ENCODE assay signal across 12 mouse cellular contexts in the genomic region with DNA sequence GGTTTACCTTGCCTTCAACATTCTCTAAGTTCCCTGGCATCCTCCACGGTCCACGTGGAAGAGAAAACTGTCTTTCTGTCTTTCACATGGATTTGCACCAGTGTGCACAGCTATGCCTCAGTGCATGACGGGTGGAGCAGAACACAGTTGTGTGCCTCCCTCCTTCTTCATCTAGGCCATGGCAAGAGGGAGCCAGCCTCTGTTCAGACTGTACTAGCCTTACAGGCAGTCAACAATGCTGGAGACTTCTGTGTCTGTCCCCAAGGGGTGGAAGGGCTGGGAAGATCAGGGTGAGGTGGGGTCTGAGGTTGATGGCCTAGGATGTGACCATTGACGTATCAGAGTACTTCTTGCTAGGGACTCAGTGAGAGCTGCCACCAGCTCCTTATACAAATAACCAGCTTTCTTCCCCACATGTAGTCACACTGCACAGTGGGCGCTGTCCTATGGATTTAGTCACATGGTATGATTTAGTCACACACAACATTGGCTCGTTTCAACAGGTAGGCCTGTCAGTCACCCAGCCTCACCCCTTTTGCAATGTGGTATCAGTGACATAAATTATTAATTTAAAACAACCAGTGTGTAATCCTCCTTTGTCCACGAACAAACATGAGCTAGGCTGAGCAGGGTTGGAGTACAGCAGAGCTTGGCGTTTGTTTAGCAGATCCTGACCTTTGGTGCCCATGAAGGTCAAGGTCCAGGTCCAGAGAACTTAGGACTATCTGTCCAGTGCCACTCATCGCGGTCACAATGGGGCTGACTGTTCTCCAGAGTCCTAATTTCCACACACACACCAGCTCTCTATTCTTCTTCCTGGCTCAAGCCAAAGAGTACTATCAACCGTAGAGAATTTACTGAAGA. TPM values are rescaled to one million over a fixed set of nuclear protein-coding genes. Genes with fewer than 3 reads are reported as not detected.
DNase-seq lines count a peak whose midpoint lies in the region; ATAC-seq and TF ChIP-seq lines count a peak whose summit lies in the region.
"Had no signal": no experiment of that assay in that cellular context is flagged by ENCODE, and none has a peak within 500 bp of the region (broad histone marks: within the 10 kb centered on the region; RNA-seq: fewer than 3 reads in every experiment).

No protein-coding gene starts in this region.

- no peak for TF ChIP-seq CTCF in intestine, postnatal 0 days (IDR thresholded peaks at IDR 0.05; ENCODE audit: low read depth)
- TF ChIP-seq CTCF in liver, embryonic 14.5 days (IDR thresholded peaks at IDR 0.05; ENCODE audit: low read depth) = no peak

- H3K9ac ChIP-seq in intestine, postnatal 0 days (ENCODE audit: low read depth, low read length) = no peak overlapping the region
- no peak overlapping the region for H3K9ac ChIP-seq in liver, embryonic 14.5 days (replicated peaks)
- H3K9ac ChIP-seq in midbrain, embryonic 15.5 days = no peak overlapping the region
- H3K9ac ChIP-seq: midbrain, embryonic 13.5 days; neural tube, embryonic 12.5 days had no signal

- no peaks in the 10 kb centered on the region for H3K27me3 ChIP-seq in intestine, postnatal 0 days (replicated peaks; ENCODE audit: control insufficient read depth, insufficient read depth, low read length)
- H3K27me3 ChIP-seq in liver, embryonic 14.5 days (ENCODE audit: control insufficient read depth, insufficient read depth, low read length) = no peaks in the 10 kb centered on the region
- H3K27me3 ChIP-seq in midbrain, embryonic 15.5 days (replicated peaks) = no peaks in the 10 kb centered on the region

- 63% methylated on average over 11 of the region's 11 CpGs for WGBS in intestine, postnatal 0 days
- WGBS in liver, embryonic 14.5 days (ENCODE audit: insufficient replicate concordance) = 60% methylated on average over 11 of the region's 11 CpGs
- 75% methylated on average over 11 of the region's 11 CpGs for WGBS in midbrain, embryonic 15.5 days

- TF ChIP-seq EP300 in liver, embryonic 14.5 days (IDR thresholded peaks at IDR 0.05; ENCODE audit: low read depth) = no peak

- H3K4me1 ChIP-seq in intestine, postnatal 0 days (replicated peaks; ENCODE audit: control insufficient read depth, insufficient read depth, low read length) = 0 out of 2 replicates have a peak, but pooled peaks cover 15% of the 10 kb centered on the region
- peaks cover 0 to 11% of the 10 kb centered on the region in 2 experiments; a peak in 2 of 4 replicates for H3K4me1 ChIP-seq in liver, embryonic 14.5 days (replicated peaks; ENCODE audit: control insufficient read depth in 2 of 2, insufficient read depth in 2 of 2, low read length in 1 of 2)
- H3K4me1 ChIP-seq in midbrain, embryonic 15.5 days = 0 out of 2 replicates have a peak, but pooled peaks cover 1% of the 10 kb centered on the region

- H3K4me2 ChIP-seq in intestine, postnatal 0 days (replicated peaks; ENCODE audit: low read depth) = no peak overlapping the region
- no peak overlapping the region for H3K4me2 ChIP-seq in liver, embryonic 14.5 days (ENCODE audit: low read depth)
- no peak overlapping the region for H3K4me2 ChIP-seq in midbrain, embryonic 15.5 days
- H3K4me2 ChIP-seq: midbrain, embryonic 13.5 days; neural tube, embryonic 12.5 days had no signal

- DNase-seq in cerebellum, adult 8-10 months = peak; percentile 51
- no peak for DNase-seq in cerebellum, postnatal 10 days
- peak; percentile 63 for DNase-seq in cerebellum, adult 9-11 months
- DNase-seq in liver, embryonic 14.5 days (ENCODE audit: low read depth in 3 of 3, low spot score in 3 of 3) = no peak
- no peak for DNase-seq in lung, postnatal 4 days
- DNase-seq: lung, postnatal 10 days; thymus, postnatal 25 days had no signal

- H3K27ac ChIP-seq in intestine, postnatal 0 days (ENCODE audit: low read depth, low read length) = peak overlapping the region; percentile 30
- no peak overlapping the region for H3K27ac ChIP-seq in liver, embryonic 14.5 days
- no peak overlapping the region for H3K27ac ChIP-seq in midbrain, embryonic 15.5 days
- H3K27ac ChIP-seq: midbrain, embryonic 13.5 days; neural tube, embryonic 12.5 days had no signal

- peak; percentile 53 for ATAC-seq in intestine, postnatal 0 days
- ATAC-seq in liver, embryonic 14.5 days (ENCODE audit: insufficient read depth) = peak; percentile 39
- no peak for ATAC-seq in midbrain, embryonic 15.5 days (replicated peaks)
- ATAC-seq: midbrain, embryonic 13.5 days had no signal

- H3K4me3 ChIP-seq in intestine, postnatal 0 days (ENCODE audit: low read depth, low read length) = no peak overlapping the region
- H3K4me3 ChIP-seq in liver, embryonic 14.5 days (ENCODE audit: insufficient read depth in 1 of 2, low read depth in 2 of 2, low read length in 2 of 2) = no peak overlapping the region
- no peak overlapping the region for H3K4me3 ChIP-seq in midbrain, embryonic 15.5 days
- H3K4me3 ChIP-seq: erythroblast, embryonic 14.5 days; midbrain, embryonic 13.5 days; neural tube, embryonic 12.5 days had no signal

- no peaks in the 10 kb centered on the region for H3K9me3 ChIP-seq in intestine, postnatal 0 days (ENCODE audit: control insufficient read depth)
- H3K9me3 ChIP-seq in liver, embryonic 14.5 days (ENCODE audit: control insufficient read depth, low read length) = no peaks in the 10 kb centered on the region
- no peaks in the 10 kb centered on the region for H3K9me3 ChIP-seq in midbrain, embryonic 15.5 days
- H3K9me3 ChIP-seq: midbrain, embryonic 13.5 days; neural tube, embryonic 12.5 days had no signal

- no peaks in the 10 kb centered on the region for H3K36me3 ChIP-seq in intestine, postnatal 0 days (ENCODE audit: control insufficient read depth, insufficient read depth)
- no peaks in the 10 kb centered on the region for H3K36me3 ChIP-seq in liver, embryonic 14.5 days (replicated peaks; ENCODE audit: control insufficient read depth, insufficient read depth, low read depth)
- H3K36me3 ChIP-seq in midbrain, embryonic 15.5 days (replicated peaks) = no peaks in the 10 kb centered on the region
- H3K36me3 ChIP-seq: midbrain, embryonic 13.5 days; neural tube, embryonic 12.5 days had no signal

RNA-seq across cellular contexts. Expression of a gene that starts 7.8 kb away (rescaled TPM):
- 19.6 and 24.3 TPM in 2 replicates for polyA plus RNA-seq in intestine, postnatal 0 days (2015; fragmentation: Nextera tagmentation; extraction: Ambion mirVana)
- polyA plus RNA-seq in liver, embryonic 14.5 days (2012; rRNA removed) = 1.3 and 1.7 TPM in 2 replicates
- 4.2 and 4.3 TPM in 2 replicates for polyA plus RNA-seq in liver, embryonic 14.5 days (2014; fragmentation: Nextera tagmentation; extraction: Ambion mirVana)
- polyA plus RNA-seq in midbrain, embryonic 15.5 days (2015; fragmentation: Nextera tagmentation; extraction: Ambion mirVana) = 34.0 and 37.5 TPM in 2 replicates
- polyA plus RNA-seq: erythroblast, embryonic 14.5 days had no signal

Comparison
In these comparisons a context has a peak if more than half of its experiments do, and no peak if none do; other contexts are left out.
1. DNase-seq: peak in cerebellum, adult 8-10 months (single experiment) and cerebellum, adult 9-11 months (single experiment); none in cerebellum, postnatal 10 days (0 of 2), liver, embryonic 14.5 days (0 of 3) and lung, postnatal 4 days (0 of 2).